Mouse (Mus musculus) left cerebral cortex, adult 9 months (tissue): ENCODE measurements around the gene Treml2.
"Not testable (repeated sequence)": the region's sequence is repeated elsewhere in the genome, so short reads cannot be mapped to it uniquely, and the experiment has no call there.

Experiments used
- DNase-seq, 2 experiments: peaks; one replicate each; pipeline ENCODE4 v3.0.0; 2022; ENCODE audit warnings: low spot score in 2 of 2

Treml2 gene

DNA sequence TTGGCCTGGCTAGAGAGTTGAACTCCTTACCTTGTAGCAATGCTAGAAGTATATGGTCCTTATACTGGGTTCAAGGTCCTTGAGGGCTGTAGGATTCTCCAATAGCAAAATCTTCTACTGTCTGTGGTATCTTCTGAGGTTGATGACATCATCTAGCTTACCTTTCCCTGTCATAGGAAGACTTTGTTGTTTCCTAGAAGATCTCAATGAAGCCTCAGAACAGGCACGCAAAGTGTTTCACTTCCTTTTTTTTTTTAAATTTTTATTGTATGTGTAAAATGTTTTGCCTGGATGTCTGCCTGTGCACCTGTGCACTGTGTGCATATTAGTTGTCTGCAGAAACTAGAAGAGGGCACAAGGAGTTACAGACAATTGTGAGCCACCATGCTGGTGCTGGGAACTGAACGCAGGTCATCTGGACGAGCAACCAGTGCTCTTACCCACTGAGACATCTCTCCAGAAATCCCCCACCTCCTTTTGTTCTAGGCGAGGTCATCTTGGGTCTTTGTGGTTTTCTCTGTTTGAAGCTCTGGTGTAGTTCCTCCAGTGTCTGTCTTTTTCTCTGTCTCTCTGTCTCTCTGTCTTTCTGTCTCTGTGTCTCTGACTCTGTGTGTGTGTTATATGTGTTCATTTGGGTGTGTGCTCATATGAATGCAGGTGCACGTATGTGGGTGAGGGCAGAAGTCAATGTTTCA is 5.7 kb upstream of the Treml2 start:
- no peak for DNase-seq

DNA sequence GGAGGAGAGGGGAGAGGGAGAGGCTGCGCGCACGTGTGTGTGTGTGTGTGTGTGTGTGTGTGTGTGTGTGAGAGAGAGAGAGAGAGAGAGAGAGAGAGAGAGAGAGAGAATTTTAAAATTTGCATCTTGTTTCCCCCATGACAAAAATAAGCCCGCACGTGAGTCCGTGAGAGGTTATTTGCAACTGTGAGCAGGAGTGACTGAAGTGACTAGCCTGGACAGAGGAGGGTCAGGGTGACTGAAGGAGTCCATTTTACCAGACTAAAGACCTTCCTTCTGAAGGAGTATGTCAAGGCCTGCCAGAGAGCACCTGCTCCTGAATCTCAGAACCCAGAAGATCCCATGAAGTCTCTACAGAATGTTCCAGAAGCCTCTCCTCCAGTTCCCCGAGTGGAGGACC is 458 bp downstream of the Treml2 start:
- no peak for DNase-seq

DNA sequence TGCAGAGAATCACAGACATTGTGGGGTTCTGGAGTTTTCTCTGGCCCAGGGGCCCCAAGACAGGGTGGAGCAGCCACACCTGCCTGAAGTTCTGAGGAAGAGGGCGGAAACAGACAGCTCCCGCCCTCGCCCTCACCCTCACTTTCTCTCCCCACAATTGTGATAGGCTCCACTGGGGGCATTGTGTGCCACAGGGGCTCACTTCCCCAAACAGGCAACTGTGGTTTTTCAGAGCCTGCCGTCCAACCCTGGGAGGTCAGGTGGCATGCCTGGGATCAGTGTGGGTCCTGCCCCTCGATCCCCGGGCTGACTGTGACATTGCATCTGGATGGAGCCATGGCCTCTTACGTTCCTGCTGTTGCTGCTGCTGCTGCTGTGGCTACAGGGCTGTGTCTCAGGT is 901 bp downstream of the Treml2 start:
- no peak for DNase-seq

DNA sequence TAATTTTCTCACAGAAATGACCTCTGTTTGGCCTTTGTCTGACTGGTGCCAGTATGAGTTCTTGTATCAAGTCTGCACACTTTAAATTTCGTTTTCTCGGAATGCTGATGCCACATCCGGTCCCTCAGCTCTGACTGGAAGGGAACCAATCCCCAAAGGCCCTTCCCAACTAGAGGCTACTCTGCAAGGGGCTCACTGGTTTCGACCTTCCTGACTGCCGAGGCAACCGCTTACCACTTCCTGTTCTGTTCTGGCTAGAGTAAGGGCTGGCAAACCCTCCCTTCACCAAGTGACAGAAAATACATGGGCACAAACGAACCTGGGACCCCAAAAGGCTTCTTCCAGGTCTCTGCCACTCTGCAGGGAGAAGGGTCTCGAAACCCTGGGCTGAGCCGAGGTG is 1.6 kb downstream of the Treml2 start:
- DNase-seq: no peak

DNA sequence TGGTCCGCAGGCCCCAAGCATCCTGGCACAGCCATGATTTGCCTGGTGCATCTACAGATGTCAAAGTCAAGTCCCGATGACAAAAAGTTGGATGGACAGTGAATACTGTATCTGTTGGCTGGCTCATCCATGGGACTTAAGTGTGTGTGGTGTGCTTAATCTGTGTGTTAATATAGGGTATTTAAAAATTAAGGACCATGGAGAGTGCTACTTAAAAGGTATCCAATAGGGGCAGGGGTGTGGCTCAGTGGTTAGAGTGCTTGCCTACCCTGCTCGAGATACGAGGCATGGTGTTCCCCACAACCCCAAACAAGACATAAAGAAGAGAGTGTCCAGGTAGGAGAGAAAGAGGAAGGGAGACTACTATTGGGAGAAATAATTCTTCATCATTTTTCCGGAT is 2.5 kb downstream of the Treml2 start:
- DNase-seq: no peak

DNA sequence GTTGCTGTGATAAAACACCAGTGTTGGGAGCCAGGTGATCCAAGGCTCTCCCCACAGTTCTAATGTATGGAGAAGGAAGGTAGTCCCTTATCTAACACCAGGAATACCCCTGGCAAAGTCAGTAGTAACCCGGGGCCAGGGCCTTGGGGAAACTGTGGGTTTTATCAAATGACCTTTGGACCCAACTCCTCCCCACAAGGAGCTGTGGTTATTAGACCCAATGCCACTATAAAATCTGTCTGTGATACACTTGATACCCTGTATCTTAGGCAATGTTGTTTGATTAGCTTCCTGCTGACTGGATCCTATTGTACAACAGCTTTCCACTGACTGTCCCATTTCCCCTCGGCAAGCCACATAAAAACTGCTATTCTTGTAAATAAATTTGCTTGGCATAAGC is 12.8 kb downstream of the Treml2 start:
- DNase-seq: no peak

DNA sequence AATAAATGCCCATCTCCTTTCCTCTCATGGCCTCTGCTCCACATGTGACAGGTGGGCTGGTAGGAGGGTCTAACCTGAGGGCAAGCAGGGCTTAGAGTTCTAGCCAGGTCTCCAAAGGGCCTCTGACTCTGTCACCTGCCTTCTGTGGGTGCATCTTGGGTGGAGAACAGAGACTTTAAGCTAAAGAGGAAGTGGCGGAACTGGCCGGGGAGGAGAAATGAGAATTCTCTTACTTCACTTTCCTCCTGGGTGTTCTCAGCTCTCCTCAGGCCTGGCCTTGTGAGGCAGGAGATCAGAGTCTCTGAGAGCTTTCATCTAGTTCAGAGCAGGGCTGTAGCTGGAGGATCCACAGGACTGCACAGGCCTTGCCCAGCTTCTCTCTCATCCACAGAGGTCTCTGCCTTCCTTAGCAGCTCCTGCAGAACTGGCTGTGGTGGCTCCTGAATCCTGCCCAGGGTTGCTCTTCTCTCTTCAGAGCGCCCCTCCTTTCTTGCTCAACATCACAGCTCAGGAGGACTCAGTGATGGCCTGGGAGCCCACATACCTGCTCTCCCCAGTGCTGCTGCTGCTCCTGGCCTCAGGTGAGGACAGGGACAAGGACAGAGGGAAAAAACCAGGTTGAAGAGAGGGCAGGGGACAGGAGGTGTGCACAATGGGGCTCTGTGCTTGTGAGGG is 16.7 kb downstream of the Treml2 start, which contains the start of gene B430306N03Rik:
Gene B430306N03Rik (plus strand): TSS at position 237 of the 675 bp plus-strand sequence.
- not testable (repeated sequence) for DNase-seq

DNA sequence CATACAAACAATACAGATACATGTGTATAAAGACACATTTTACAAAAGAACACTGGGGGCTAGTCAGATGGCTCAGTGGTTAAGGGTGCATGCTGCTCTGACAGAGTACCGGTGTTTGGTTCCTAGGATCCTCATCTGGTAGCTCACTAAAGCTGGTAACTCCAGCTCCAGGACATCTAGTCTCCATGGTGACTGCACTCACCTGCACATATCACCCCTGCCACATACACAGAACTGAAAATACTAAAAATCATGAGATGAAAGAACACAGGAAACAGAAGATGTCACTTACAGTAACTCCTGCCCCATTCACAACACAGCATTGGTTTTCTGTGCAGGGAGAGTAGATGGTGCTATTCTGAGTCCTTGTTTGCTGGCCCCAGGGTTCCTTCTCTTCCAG is 19.4 kb downstream of the Treml2 start:
- no peak for DNase-seq

DNA sequence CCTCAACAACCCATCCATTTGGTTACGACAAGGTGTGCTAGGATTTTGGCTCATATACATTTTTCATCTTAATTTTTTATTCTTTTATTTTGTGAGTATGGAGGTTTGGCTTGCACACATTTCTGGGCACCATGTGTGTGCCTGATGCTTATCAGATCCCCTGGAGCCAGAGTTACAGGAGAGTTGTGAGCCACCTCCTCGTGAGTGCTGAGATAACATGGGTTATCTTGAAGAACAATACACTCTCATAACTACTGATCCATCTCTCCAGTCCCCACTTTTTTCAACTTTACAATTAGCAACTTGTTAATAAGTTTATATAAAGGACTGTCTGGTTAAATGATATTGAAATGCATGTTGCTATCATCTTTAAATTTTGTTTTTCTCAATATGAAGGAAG is 22.0 kb downstream of the Treml2 start:
- no peak for DNase-seq

DNA sequence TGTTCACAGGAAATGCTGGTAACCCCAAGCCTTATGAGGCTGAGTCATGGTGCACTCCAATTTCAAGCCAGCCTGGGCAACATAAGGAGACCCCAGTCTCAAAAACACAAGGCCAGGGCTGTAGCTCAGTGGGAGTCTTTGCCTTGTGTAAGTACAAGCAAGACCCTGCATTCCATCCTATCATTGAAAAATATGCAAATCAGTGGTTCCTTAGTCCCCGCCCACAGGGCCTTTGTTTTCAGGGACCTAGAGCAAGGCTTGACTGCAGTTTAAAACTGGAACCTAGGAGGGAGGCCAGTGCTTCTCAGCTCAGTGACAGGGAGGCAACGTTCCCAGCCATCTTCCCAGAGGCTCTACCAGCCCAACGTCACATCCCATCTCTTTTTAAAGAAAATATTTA is 23.9 kb downstream of the Treml2 start:
- no peak for DNase-seq

DNA sequence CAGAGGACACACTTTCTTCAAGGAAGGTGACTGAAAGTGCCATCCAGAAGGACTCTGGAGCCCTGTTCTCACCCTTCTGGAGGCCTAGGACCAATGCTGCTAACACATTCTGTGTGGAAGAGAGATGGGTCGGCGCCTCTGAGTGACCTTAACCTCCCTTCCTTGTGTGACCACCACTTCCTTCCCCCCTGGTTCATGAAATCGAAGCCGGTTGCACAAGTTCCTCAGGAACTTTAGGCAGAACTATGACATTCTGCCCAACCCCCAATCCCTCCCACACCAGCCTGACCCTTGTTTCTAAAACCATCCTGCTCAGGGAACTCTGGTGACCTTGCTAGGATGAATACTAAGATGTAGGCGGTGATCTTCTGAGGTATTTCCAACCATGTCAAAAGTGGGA is 25.0 kb downstream of the Treml2 start:
- no peak for DNase-seq

DNA sequence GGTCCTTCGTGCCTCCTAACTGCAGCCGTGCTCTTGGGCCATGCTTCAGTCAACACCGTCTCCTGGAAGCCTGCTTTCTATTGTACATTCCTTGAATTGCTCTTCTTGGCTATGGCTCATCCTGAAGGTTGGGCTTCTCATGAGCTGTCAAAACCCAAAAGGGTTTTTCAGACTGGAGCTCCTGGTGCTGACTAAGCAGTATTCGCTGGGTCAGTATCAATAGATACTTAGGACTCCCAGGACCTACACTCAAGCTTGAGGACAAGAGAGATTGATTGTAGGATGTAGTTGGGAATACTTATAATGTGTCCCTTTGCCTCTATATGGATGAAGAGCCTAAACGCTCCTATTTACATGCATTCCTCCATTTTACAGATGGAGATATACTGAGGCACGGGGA is 25.8 kb downstream of the Treml2 start:
- DNase-seq: no peak

DNA sequence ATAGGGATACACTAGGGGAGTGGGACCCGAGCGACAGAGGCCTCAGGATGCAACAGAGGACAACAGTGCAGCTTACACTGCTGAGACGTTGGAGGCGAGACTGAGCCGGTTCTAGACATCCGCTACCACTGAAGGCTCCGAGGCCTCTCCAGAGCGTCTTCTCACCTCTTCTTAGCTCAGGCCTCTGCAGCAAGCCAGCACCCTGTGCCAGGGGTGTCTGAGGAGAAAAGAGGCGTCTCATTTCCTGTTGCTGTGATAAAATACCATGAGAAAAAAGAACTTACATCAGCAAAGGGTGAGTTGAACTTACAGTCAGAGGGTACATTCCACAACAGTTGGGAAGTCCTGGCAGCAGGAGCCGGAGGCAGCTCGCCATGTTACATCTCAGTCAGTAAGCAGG is 26.3 kb downstream of the Treml2 start:
- DNase-seq: no peak

DNA sequence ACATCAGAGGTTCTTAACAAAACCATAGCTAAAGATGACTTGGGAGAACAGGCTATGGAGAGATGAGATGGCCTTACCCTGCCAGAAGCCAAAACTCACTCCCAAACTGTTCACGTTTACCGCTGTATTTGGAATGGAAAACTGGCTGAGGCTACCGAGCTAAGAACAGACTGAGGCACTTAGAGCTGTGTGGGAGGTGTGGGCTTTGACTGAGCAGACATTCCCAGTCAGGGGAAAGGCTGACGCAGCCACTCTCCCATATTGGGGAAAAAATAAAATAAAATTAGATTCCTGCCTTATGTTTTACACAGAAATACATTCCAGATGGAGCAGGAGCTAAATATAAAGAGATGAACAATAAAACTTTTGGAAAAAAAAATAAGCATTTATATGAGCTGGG is 27.4 kb downstream of the Treml2 start:
- DNase-seq: peak; percentile 81 to 86

DNA sequence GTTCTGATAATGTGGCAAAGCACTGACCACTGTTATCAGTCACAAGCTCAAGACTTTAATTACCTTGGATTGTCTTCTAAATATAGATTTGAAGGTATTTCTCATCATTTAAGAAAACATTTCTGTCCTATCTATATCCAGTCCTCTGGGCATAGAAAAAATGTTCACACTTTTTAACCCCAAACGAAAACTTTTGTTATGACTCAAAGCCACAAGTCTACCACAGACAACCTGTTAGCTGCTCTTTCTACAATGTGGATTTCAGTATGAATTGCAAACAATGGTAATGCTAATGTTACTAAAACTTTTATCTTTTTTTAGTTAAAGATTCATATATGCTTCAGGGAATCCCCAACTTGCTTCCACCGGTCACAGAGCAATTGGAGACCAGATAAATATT is 33.2 kb downstream of the Treml2 start:
- DNase-seq: no peak

DNA sequence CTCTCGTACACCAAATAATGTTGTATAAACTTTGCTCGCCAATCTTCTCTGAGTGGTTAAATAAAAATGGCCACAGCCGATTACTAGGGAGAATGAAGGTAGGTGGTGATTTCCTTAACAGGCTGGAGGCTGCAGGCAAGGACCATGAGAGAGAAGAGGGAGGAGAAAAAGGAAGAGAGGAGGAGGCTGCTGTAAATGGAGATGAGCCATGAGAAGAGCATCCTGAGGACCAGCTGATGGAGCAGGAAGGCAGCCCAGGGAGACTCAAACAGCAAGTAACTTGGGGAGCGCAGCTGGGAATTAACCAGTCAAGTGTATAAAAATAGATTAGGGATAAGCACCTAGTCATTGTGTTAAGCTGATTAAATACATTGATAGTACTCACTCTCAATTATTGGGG is 34.9 kb downstream of the Treml2 start:
- no peak for DNase-seq

DNA sequence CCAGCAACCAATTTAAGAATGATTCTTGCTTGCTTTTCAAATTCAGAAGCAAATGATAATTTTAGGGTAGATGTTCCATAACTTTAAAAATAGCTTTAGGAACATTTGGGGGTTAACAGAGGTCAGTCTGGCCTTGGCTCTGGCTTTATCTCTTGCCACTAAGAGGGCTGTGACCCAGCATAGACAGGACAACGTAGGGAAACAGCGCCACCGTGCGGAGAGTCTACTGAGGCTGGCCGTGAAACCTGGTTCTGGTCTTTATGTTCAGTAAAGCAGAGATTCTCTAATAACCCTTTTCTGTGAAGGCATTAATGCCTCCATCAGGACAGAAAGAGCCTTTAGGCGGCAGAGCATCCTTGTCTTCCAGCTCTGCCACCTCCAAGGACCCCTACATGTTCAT is 37.6 kb downstream of the Treml2 start:
- peak in 1 of 2 experiments; percentile 87 for DNase-seq

DNA sequence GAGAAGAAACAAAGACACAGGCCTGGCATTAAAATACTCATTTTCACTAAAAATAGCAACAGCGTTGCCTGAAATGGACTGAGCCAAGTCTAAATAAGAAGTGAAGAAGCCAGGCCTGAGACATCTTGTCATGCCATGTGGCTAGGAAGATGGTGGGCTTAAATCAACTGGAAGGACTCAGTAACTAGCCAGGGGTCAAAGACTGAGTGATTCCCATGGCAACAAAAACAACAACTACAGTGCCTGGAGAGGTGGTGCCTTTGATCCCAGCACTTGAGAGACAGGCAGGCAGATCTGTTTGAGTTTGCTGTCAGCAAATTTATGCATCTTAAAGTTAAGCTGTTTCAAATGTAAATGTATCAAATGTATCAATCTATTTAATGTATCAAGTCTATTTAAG is 41.0 kb downstream of the Treml2 start:
- no peak for DNase-seq

DNA sequence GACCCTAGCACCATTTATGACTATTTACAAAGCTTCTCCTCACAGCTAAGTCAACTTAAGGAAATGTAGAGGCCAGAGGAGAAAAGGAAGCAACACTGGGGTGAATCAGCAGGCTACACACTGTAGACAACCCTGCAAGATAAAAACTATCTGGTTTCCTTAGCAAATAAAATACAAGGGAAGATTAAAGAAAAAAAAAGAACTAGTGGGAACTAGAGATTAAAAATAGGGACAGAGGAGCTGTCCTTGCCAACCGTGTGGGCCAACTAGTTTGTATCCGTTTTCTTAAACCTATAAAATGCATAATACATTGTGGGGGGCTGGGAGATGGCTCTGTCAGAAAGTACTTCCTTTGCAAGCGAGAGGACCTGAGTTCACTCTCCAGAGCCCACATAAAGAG is 42.6 kb downstream of the Treml2 start:
- no peak for DNase-seq

DNA sequence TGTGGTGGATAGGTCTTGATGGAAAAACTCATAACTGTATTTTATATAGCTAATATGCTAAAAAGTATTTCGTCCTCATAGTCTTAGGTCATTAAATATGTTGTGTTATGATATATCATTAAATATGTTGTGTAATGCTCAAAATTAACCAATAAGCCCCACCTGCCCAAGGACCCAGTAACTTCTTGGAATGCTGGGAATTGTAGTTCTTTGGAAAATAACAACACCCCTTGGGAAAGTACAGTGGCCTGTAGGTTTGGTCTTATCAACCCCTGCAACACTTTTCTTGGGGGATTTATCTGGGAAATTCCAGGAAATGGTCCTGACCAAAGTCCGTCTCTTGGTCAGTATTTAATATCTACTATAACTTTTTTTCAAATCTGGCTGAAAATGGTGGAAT is 43.8 kb downstream of the Treml2 start:
- DNase-seq: no peak

DNA sequence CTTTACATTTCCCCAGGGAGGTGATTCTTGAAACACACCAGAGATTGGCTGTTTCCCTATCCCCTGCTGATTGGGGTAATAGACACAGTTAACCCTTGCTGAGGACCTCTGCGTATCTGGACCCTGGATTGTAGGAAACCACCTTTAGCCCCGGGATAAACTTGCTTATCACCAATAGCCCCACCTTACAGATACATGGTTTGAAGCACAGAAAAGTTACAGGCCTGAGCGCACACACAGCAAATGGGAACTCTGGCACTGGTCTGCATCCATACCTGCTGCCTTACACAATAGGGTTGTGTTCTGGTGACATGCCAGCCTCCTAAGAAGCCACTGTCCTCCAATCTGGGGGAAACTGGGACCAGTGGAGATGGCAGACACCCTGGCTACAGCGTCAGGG is 46.5 kb downstream of the Treml2 start:
- DNase-seq: no peak

DNA sequence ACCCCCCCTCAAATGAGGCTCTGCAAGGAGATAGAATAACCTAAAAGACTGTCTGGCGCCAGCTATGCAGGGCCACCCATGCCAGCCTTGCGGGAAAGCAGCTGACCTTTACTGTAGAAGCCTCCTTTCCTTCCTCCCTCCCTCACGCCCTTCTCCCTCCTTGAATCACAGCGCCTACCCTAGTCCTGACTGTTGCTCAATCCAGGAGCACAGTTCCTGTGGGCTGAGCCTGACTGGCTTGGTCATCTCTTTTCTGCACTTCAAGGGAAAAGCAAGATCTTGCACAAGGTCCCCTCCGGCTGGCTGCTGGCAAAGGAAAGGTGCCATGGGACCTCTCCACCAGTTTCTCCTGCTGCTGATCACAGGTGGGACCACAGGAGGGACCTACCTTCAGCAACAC is 46.9 kb downstream of the Treml2 start, which contains the start of gene Trem2:
Gene Trem2 (plus strand): TSS at position 171 of the 400 bp plus-strand sequence.
- peak in 1 of 2 experiments; percentile 51 for DNase-seq

DNA sequence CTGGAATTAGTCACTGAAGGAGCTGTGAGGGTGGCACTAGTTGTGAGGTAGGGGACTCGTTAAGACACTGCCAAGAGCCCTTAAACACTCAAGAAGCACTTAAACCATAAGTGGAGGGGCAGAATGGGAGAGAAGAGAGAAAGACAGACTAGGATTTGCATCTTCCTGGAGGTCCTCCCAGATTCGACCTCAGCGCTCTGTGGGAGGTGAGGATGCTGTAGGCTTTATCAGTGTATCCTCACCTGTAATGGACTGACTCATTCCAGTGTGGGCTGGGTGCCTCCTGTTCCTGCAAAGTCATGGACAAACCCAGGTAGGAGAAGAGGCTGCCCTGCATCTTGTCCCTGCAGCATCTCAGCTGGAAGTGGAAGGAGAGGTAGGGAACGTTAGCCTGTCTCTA is 47.5 kb downstream of the Treml2 start:
- DNase-seq: peak in 1 of 2 experiments; percentile 52

DNA sequence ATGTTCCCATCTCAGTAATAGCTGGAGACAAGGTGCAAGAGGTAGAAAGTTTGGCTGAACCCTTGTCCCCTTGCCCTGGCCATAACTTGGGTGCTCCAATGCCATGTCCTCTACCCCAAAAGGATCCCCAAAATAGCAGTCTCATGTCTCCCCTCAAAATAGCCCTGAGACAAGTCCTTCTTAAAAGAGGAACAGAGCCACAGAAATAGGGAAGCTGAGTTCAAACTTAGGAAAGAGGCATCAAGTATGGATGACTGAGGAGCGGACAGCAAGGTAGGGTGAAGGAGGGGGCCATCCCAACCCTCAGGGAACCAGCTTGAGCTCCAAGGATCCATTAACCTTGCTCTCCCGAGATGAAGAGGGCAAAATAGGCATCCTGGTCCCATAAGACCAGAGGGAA is 48.0 kb downstream of the Treml2 start:
- no peak for DNase-seq
